Mouse (Mus musculus) T-helper 2 cell (primary cell): ENCODE data around the gene Klhl11.

Experiments
- in situ Hi-C: fragments of 300-600 bp; cut with MboI, MseI; formaldehyde crosslinking; loops from one replicate; pipeline ENCODE4 v1.15.1; 2025; ENCODE audit warnings: high pct_unique_total_duplicates

Klhl11 gene

GRCm38 (mm10) chr11:100472197-100472934 lies at the start of gene Klhl11:
Gene Klhl11 (minus strand): TSS chr11:100472741.
- in situ Hi-C loops: no loop called here

DNA sequence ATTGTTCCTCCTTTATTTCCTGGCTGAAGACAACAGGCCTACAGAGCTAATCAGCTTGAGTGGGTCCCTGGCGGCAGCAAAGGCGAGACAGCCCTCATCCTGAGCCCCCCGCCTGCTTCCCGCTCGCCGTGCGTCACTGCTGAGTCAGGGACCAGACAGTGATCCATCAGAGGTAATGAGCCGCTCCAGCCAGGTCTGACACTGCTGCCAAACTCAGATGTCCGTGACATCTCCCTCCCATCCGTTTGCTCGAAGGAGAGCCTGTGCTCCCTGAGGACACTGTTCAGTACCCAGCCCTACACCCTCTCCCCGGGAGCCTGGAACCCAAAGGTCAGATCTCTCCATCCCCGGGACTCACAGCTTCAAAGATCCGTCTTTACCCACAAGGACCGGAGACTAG lies 48.3 kb upstream of the Klhl11 start:
- in situ Hi-C loops: no loop called here

GRCm38 (mm10) chr11:100519188-100519587 lies 46.6 kb upstream of the Klhl11 start:
- in situ Hi-C loops: no loop called here

- in situ Hi-C loops: no loop called here
These were observed 45.6 kb upstream of the Klhl11 start for GRCm38 (mm10) chr11:100518188-100518591.

- in situ Hi-C loops: no loop called here
These were observed 43.8 kb upstream of the Klhl11 start for GRCm38 (mm10) chr11:100516291-100516690.

DNA sequence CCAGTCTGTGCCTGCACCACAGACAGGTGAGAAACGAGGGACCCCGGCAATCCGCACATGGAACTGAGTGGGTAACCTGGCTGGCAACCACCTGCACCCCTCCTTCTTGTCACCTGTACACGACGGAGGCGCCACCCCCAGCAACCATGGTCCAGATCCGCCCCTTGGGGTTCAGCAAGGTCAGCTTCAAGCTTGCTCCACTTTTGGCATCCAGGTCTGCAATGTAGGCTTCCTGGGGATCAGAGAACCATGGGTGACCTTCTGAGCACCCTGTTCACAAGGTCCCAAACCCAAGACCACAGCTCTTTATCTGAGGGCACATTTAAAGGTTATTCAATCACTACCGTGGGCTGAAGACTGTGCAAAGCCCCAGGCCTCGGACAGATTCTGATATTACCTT lies 43.2 kb upstream of the Klhl11 start:
- in situ Hi-C loops: no loop called here

DNA sequence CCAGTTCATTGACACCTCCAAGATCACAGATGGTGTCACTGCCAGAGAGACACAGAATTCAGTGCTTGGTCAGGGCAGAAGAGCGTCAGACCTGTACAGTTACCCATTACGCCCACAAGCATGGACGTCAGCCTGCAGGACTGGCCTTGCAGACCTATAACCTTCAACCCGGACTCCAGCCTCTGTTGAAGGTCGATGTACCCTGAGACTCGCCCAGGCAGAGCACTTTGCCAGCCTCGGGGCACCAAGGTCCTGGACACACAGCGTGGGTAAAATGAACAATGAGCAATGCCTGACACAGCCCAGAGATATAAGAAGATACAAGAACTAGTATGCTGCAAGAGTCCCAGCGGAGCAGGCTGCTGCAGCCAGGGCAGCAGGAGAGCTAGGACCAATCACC lies 42.5 kb upstream of the Klhl11 start:
- in situ Hi-C loops: no loop called here

GRCm38 (mm10) chr11:100513716-100514115 lies 41.2 kb upstream of the Klhl11 start:
- in situ Hi-C loops: loop anchor here (5.0 kb wide), 1 partner anchor 1506 kb away; no protein-coding TSS in a partner anchor

GRCm38 (mm10) chr11:100512384-100512783 lies 39.8 kb upstream of the Klhl11 start:
- in situ Hi-C loops: loop anchor here (5.0 kb wide), 1 partner anchor 1505 kb away; no protein-coding TSS in a partner anchor

- in situ Hi-C loops: loop anchor here (5.0 kb wide), 1 partner anchor 1503 kb away; no protein-coding TSS in a partner anchor
These were observed 38.0 kb upstream of the Klhl11 start for GRCm38 (mm10) chr11:100510556-100510955.

- in situ Hi-C loops: no loop called here
These were observed 33.5 kb upstream of the Klhl11 start for GRCm38 (mm10) chr11:100505997-100506396.

DNA sequence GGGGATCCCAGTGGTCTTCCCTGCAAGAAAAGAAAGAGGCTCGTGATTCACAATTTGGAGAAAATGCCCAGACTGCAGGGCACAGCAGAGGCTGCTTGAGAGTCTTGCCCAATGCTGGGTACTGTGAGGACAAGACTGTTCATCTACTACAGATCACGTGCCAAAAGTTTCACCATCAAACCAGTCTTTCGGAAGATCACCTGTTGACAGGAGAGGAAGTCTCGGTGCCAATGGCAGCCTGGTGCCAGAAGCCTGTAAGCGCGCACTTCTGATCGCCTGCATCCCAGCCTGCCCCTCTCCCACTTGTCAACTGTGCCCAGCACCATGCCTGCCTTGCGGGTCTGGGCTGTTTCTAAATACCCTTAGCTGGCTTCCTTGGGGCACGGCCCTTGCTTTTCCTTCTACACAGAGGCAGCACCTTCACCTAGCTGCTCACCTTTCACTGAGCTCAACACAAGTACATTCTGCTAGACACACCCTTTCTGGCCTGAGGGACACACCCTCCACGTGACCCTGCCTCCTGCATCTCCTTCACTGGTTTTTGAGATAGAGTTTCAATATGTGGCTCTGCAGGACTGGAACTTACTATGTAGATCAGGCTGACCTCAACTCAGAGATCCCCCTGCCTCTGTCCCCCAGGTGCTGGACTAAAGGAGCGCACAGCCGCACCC lies 32.6 kb upstream of the Klhl11 start:
- in situ Hi-C loops: no loop called here

GRCm38 (mm10) chr11:100501321-100501720 lies 28.8 kb upstream of the Klhl11 start:
- in situ Hi-C loops: no loop called here

GRCm38 (mm10) chr11:100500651-100501050 lies 28.1 kb upstream of the Klhl11 start:
- in situ Hi-C loops: no loop called here

DNA sequence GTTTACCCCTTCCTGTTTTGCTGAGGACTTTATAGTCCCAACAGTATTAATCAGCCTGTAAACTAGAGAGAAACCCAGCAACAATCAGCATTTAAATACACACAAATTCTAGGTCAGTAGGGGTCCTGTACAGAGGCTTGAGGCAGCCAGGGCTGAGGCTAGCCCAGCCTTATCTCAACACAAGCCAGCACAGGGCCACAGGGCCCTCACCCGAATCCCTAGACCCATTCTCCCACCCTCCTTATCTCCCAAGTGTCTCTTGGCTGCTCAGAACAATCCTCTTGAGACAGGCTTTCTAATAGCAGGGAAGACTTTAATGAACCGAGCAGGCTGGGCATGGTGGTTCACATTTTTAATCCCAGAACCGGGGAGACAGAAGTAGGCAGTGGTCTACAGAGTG lies 27.7 kb upstream of the Klhl11 start:
- in situ Hi-C loops: no loop called here

DNA sequence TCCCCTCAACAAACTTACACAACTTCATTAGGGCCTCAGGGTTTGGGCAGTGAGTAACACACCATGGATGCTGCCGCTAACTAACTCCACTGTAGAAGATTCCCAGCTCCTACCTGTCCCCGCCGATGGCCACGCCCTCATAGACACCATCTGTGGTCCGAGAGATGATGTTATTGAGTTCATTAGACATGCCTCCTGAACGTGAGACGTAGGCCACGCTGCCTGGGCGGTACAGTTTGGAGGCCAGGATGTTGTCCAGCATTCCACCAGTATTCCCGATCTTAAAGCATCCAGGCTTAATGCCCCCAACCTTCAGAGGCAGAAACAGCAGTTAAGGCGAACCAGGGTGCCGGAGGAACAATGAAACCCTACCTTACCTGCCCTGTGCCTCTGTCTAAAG lies 21.2 kb upstream of the Klhl11 start:
- in situ Hi-C loops: no loop called here

GRCm38 (mm10) chr11:100490951-100491350 lies 18.4 kb upstream of the Klhl11 start:
- in situ Hi-C loops: no loop called here

GRCm38 (mm10) chr11:100485801-100486538 lies 13.4 kb upstream of the Klhl11 start:
- in situ Hi-C loops: no loop called here

- in situ Hi-C loops: loop anchor here (5.0 kb wide), 2 partner anchors 37 to 122 kb away; no protein-coding TSS in a partner anchor
These were observed 11.9 kb upstream of the Klhl11 start for GRCm38 (mm10) chr11:100484461-100484860.

DNA sequence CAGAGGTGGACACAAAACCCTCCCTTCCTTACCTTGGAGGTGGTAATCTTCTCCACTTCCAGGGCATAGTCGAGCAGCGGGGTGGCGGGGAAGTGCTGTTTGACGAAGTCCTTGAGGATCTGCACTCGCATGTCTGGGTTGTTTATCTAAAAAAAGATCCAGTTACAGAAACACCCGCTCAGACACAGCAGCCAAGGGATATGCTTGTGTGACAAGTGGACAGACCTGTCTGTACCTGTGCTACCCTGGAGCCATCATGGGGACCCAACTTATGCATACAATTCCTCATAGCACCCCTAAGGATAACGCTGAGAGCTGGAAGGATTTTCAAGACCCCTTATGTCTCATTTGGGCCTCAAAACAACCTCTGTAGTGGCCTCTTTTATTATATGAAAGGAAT lies 6.6 kb upstream of the Klhl11 start:
- in situ Hi-C loops: no loop called here

DNA sequence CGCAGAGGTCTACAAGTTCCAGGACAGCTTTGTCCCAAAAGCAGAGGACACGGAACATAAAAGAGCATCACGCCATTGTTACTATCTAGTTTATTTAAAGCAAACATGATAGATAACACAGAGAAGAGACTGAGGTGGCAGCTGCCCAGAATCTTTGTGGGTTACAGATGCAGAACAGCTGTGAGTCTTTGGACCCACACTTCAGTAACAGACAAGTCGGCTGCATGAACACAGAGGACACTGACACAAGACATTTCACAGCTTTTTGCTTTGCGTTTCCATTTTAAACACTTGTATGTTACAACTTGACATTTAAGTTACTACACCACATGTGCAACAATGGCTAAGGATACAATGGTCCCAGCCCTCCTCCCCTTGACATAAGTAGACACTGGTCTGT lies 3.7 kb upstream of the Klhl11 start:
- in situ Hi-C loops: no loop called here

DNA sequence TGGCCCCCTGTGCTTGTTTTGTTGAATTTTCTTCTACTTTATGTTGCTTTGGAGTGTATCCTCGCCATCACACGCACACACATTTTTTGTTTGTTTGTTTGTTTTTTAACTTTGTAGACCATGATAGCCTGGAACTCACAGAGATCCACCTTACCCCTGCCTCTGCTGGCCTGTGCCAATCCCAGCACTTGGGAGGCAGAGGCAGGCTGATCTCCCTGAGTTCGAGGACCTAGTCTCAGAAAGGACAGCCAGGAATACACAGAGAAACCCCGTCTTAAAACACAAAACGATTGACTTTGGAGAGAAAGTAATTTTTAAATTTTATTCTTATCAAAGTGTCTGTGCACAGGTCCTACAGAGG lies 374 bp upstream of the Klhl11 start:
- in situ Hi-C loops: no loop called here
